Mouse (Mus musculus) frontal cortex, postnatal 36 days (tissue): ENCODE data around the gene 4930435E12Rik.
"Not testable (repeated sequence)": the region's sequence is repeated elsewhere in the genome, so short reads cannot be mapped to it uniquely, and the experiment has no call there.

Source experiments
- DNase-seq, 2 experiments: peaks; one replicate each; pipeline ENCODE4 v3.0.0; 2022; ENCODE audit warnings: low spot score in 2 of 2

4930435E12Rik gene

GRCm38 (mm10) chr16:38828649-38829048, at the start of gene 4930435E12Rik:
Gene 4930435E12Rik, minus strand, starts transcription at chr16:38828749.
- no peak for DNase-seq

- DNase-seq: peak; percentile 35 to 77
Measured at GRCm38 (mm10) chr16:38874481-38874880, 45.9 kb upstream of the 4930435E12Rik start.

- DNase-seq: peak in 1 of 2 experiments; percentile 47
Measured at GRCm38 (mm10) chr16:38873231-38873630, 44.7 kb upstream of the 4930435E12Rik start.

GRCm38 (mm10) chr16:38864358-38864757, 35.8 kb upstream of the 4930435E12Rik start:
- DNase-seq: no peak

- no peak for DNase-seq
Measured at GRCm38 (mm10) chr16:38860548-38860947, 32.0 kb upstream of the 4930435E12Rik start.

- DNase-seq: no peak
Measured at GRCm38 (mm10) chr16:38858120-38858749, 29.7 kb upstream of the 4930435E12Rik start.

- DNase-seq: peak; percentile 38 to 61
Measured at GRCm38 (mm10) chr16:38812521-38812920, 16.0 kb downstream of the 4930435E12Rik start.

GRCm38 (mm10) chr16:38810196-38810595, 18.4 kb downstream of the 4930435E12Rik start:
- no peak for DNase-seq

GRCm38 (mm10) chr16:38807796-38808195, 20.8 kb downstream of the 4930435E12Rik start:
- DNase-seq: not testable (repeated sequence)

- DNase-seq: no peak
Measured at GRCm38 (mm10) chr16:38800091-38800490, 28.5 kb downstream of the 4930435E12Rik start, which contains the start of gene Upk1b. Gene Upk1b, minus strand, starts transcription at chr16:38800328.

- DNase-seq: no peak
Measured at GRCm38 (mm10) chr16:38798957-38799450, 29.5 kb downstream of the 4930435E12Rik start.

GRCm38 (mm10) chr16:38793120-38793519, 35.4 kb downstream of the 4930435E12Rik start:
- no peak for DNase-seq

GRCm38 (mm10) chr16:38789966-38790365, 38.6 kb downstream of the 4930435E12Rik start:
- no peak for DNase-seq

GRCm38 (mm10) chr16:38789016-38789415, 39.5 kb downstream of the 4930435E12Rik start:
- DNase-seq: no peak

GRCm38 (mm10) chr16:38785301-38785700, 43.2 kb downstream of the 4930435E12Rik start:
- DNase-seq: no peak

GRCm38 (mm10) chr16:38782524-38783067, 46.0 kb downstream of the 4930435E12Rik start:
- no peak for DNase-seq

- no peak for DNase-seq
Measured at GRCm38 (mm10) chr16:38781946-38782345, 46.6 kb downstream of the 4930435E12Rik start.

- no peak for DNase-seq
Measured at GRCm38 (mm10) chr16:38780960-38781572, 47.5 kb downstream of the 4930435E12Rik start.

- DNase-seq: no peak
Measured at GRCm38 (mm10) chr16:38776342-38776741, 52.2 kb downstream of the 4930435E12Rik start.

GRCm38 (mm10) chr16:38774964-38775746, 53.4 kb downstream of the 4930435E12Rik start:
- no peak for DNase-seq

- DNase-seq: no peak
Measured at GRCm38 (mm10) chr16:38772906-38773496, 55.5 kb downstream of the 4930435E12Rik start.

GRCm38 (mm10) chr16:38771145-38771544, 57.4 kb downstream of the 4930435E12Rik start:
- no peak for DNase-seq
